Mouse (Mus musculus): ENCODE measurements at regions not wholly inside any gene's neighbourhood (a gene's known extent, or its start where the extent isn't known, plus 50 kb on each side); places are given as distances from the start of the nearest gene placed in this dataset.

GRCm38 (mm10) chr8:92114311-92115275 lies 242.8 kb upstream of the Irx5 start:
- TF ChIP-seq CTCF (IDR thresholded peaks at IDR 0.05), result no peak
- TF ChIP-seq EP300 (IDR thresholded peaks at IDR 0.05), result no peak

Measured in lung, postnatal 0 days (tissue).